Mouse (Mus musculus): ENCODE data around the gene Olfr1126. TPM values are rescaled to one million over a fixed set of nuclear protein-coding genes. Genes with fewer than 3 reads are reported as not detected.

Gene Olfr1126
- not detected for total RNA-seq (2023)

GRCm38 (mm10) chr2:87453662-87454061, at the start of gene Olfr1126:
Olfr1126 (plus strand) TSS chr2:87453962.

GRCm38 (mm10) chr2:87416335-87416734, 37.4 kb upstream of the Olfr1126 start, which contains the start of gene Olfr1123:
Olfr1123 (plus strand) TSS chr2:87416635.

GRCm38 (mm10) chr2:87429975-87430374, 23.8 kb upstream of the Olfr1126 start, which contains the start of gene Olfr1124:
Olfr1124 (plus strand) TSS chr2:87430275.

GRCm38 (mm10) chr2:87496993-87497392, 43.2 kb downstream of the Olfr1126 start, which contains the start of gene Pramel7:
Pramel7 (minus strand) TSS chr2:87497093.

GRCm38 (mm10) chr2:87506265-87506664, 52.5 kb downstream of the Olfr1126 start, which contains the start of gene Pramel6:
Pramel6 (plus strand) TSS chr2:87506565.

Other genes starting within 250 kb of the Olfr1126 start
- not detected for gene Olfr1113, start 245.0 kb upstream of the Olfr1126 start, total RNA-seq (2023)
- gene Olfr1115, start 205.9 kb upstream of the Olfr1126 start, total RNA-seq (2023): not detected
- not detected for gene Olfr1116, start 186.4 kb upstream of the Olfr1126 start, total RNA-seq (2023)
- not detected for gene Olfr1118, start 146.4 kb upstream of the Olfr1126 start, total RNA-seq (2023)
- not detected for gene Olfr1120, start 99.1 kb upstream of the Olfr1126 start, total RNA-seq (2023)
- gene Olfr1121, start 84.1 kb upstream of the Olfr1126 start, total RNA-seq (2023): not detected
- gene Olfr1122, start 68.1 kb upstream of the Olfr1126 start, total RNA-seq (2023): not detected
- not detected for gene Olfr1123, start 37.3 kb upstream of the Olfr1126 start, total RNA-seq (2023)
- gene Olfr1124, start 23.7 kb upstream of the Olfr1126 start, total RNA-seq (2023): not detected
- gene Pramel7, start 43.1 kb downstream of the Olfr1126 start, total RNA-seq (2023): not detected
- gene Pramel6, start 52.6 kb downstream of the Olfr1126 start, total RNA-seq (2023): not detected
- gene Olfr153, start 77.8 kb downstream of the Olfr1126 start, total RNA-seq (2023): not detected
- gene Olfr1128, start 91.6 kb downstream of the Olfr1126 start, total RNA-seq (2023): not detected
- gene Olfr1129, start 119.9 kb downstream of the Olfr1126 start, total RNA-seq (2023): not detected
- gene Olfr1130, start 152.2 kb downstream of the Olfr1126 start, total RNA-seq (2023): not detected
- not detected for gene Olfr1131, start 173.1 kb downstream of the Olfr1126 start, total RNA-seq (2023)
- gene Olfr1132, start 183.6 kb downstream of the Olfr1126 start, total RNA-seq (2023): not detected
- not detected for gene Olfr1133, start 193.4 kb downstream of the Olfr1126 start, total RNA-seq (2023)
- gene Olfr1134, start 204.5 kb downstream of the Olfr1126 start, total RNA-seq (2023): not detected
- gene Olfr1135, start 219.7 kb downstream of the Olfr1126 start, total RNA-seq (2023): not detected
- not detected for gene Olfr1136, start 240.0 kb downstream of the Olfr1126 start, total RNA-seq (2023)